Mouse (Mus musculus) stomach, postnatal 0 days (tissue): ENCODE measurements at regions not wholly inside any gene's neighbourhood (a gene's known extent, or its start where the extent isn't known, plus 50 kb on each side); places are given as distances from the start of the nearest gene placed in this dataset.

Experiments used
- CTCF ChIP-seq: IDR thresholded peaks from 2 replicates; pipeline ENCODE4 v1.5.1; 2016; ENCODE audit warnings: antibody characterized with exemption, low read depth, mild to moderate bottlenecking, moderate library complexity
- EP300 ChIP-seq: optimal IDR thresholded peaks from 2 replicates; pipeline ENCODE3; 2016; ENCODE audit warnings: antibody characterized with exemption

- no peak for TF ChIP-seq EP300
- TF ChIP-seq CTCF, result no peak
These were observed 85.3 kb downstream of the Cops8 start for GRCm38 (mm10) chr1:90688086-90688485.
